Mouse (Mus musculus) spleen, postnatal 10 days (tissue): ENCODE measurements around the gene B3gnt7.
"Not testable (repeated sequence)": the region's sequence is repeated elsewhere in the genome, so short reads cannot be mapped to it uniquely, and the experiment has no call there.

Source experiments
- DNase-seq, 2 experiments: peaks; one replicate each; pipeline ENCODE4 v3.0.0; 2021 to 2022; ENCODE audit warnings: low spot score in 2 of 2

Gene B3gnt7

DNA sequence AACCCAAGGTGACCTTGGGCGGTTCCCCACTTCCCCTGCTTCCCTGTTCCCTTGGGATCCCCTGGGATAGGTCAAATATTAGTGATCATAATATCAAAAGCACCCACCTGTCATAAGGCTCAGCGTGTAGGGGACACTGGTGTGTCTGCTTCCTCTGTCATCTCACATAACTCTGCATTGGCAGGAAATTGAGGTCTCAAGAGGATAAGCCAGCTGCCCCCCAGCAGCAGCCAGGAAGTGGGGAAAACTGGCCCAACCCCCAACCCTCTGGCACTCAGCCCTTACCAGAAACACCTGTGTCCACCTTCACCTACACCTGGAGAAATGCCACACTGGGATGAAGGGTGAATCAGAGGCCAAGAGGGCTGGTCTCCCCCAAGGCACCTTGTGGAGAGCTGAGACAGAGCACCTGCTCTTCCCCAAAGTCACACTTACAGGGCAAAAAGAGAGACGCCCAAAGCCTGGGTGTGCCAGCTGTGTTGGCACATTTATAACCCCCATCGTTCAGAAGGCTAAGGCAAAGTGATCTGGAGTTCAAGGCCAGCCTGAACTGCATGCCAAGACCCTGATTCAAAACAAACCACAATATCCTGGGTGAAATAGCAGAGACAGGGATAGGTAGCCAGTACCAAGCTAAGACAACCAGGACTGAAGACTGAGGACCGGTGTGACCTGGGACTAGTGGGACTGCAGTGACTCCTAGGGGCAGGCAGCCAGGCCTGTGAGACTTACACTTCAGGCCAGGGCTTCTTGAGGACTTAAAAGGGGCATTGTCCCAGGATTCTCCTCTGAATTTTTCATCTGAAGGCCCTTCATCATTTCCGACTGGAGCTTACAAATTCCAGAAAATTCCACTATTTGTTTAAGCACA, 1.2 kb upstream of the B3gnt7 start:
- DNase-seq = peak; percentile 17 to 41

DNA sequence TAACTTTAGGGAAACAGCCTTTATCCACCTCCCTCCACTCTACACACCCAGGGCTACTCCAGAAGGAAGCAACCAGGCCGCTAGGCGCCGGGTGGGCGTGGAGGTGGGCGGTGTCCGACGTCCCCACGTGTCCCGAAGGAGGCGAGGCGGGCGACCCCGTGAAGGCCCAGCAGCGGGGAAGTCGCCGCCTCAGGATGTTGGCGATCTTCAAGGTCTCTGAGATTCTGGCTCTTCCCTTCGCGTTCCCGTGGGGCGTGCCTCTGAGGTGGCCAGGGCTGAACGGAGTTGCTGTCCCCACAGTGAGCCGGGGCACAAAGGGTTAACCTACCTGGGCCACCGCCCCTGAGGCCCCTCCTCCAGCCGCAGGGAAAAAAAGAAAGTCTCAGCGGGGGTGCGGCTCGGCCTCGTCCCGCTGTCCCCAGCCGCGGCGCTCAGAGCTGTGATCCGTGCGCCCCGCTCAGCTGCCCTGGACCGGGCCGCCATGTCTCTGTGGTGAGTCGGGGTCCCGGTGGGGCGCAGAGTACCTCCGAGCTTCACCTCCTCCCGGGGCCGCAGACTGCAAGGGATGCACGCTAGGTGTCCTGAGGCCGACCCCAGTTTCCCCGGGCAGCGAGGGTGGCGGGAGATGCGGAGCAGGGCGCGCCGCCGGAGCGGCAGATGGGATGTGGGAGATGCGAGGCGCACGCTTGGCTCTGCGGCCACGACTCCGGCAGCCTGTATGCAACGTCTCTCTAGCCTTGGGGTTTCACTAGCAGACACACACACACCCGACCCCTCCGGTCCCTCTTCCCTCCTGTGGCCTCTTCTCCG, 636 bp downstream of the B3gnt7 start:
- DNase-seq = peak; percentile 26 to 49

DNA sequence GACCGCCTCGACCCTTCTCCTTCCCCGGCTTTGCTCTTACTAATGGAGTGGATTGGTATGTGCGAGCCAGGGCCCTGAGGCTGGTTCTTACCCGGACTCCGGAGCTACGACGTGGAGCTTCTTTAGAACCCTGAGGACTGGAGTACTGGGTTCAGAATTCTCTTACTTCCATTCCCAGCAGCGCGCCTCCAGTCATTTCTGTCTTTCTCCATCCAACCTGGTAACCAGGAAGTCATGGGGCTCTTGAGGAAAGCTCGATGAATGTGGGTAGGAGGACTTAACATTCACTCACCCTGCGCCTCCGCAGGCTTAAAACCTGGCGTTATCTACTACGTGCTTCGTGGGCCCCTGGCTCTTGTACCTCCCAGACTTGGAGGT, 1.2 kb downstream of the B3gnt7 start:
- no peak for DNase-seq

DNA sequence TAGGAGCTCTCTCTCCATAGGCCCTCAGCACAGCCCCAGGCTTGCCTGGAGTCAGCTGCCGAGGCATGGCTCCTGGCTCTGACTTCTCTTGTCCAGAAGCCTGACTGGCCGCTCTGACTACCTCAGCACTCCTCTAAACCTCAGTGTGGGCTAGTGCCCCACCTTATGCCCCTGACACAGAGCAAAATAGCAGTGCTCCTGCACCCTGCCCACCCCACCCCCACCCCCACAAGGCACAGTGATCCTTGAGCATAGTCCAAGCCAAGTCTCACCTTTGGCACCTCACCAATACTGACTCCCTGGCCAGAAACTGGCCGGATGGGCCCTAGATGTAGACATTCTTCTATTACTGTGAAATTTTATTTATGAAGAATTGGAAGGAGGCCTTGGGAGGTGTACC, 4.1 kb downstream of the B3gnt7 start:
- DNase-seq = no peak

DNA sequence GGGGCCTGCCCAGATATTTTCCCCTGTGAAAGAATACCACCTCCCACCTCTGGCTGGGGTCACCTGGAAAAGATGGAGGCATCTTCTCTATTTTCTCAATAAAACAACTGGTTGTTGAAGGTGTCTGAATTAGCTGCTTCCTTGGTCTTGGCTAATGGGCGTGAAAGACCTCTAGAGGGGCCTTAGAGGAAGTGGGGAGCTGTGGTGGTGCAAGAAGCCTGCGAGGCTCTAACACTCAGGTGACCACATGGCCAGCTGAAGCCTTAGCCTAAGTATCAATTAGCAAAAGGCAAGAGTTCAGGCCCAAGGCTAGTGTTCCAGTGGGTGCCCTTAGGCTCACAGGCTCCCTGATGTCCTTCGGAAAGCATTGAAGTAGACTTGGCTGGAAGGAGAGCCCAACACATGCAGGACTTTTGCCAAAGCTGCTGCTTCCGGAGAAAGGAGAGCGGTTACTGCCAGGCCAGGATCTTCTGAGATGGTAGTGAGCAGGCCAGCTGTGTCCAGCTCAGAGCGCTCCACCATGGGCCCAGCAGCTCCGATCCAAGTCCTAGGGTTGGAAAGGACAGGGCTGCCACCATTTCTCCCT, 4.6 kb downstream of the B3gnt7 start:
- no peak for DNase-seq

DNA sequence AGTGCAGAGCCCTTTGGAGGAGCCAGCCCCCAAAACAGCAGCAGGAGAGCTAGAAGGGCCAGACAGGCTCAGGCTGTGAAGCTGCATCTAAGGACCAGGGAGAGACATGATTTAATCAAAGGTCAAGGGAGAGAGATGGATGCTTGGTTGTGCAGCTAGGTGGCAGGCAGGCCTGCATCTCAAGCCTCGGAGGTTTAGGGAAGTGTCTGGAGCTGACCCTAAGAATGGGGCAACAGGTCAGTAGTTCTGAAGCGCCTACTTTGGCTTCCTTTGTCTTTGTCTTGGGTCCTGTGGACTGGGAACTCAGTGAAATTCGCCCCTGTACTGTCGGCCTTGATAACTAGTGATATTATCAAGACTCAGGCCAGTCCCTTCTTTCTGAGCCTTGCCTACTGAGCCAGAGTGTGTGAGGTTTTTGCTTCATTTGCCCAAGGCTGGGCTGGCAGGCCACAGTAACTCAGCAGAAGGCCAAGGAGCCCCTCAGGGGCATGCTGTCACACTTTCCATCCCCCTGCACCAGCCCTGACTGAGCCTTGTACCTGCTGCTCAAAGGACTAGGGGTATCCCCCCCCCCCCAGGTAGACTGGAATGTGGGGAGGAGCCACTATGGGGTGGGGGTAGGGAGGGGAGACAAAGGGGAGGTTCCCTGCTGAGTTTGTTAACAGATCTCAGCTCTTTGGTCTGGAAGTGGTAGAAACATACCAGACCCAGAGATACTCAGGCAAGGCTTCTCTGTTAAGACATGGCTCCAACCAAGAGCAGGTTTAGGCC, 5.4 kb downstream of the B3gnt7 start:
- no peak for DNase-seq

DNA sequence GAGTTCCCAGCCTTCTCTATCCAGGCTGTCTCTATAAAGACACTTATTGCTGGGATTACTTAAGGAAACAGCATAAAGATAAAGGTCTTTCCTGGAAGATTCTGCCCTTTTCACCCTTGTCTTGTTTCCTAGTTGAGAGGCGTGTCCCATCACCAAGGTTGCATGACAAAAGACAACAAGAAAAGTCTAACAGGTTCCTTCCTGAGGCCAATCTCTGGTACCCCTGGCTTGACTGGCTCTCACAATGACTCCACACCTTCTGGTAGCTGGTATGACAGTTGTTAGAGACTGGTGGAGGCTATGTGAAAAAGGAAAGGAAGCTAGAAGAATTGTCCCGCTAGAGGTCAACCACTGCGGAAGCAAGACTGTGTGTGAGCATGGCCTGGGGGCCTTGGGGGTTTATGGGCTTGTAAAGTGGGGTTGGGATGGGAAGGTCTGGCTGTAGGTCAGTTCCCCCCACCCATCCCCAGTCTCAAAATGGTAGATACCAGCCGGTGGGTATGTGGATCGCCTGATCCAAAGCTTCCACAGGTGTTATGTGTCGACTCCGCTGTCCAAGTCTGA, 6.7 kb downstream of the B3gnt7 start:
- DNase-seq = no peak

DNA sequence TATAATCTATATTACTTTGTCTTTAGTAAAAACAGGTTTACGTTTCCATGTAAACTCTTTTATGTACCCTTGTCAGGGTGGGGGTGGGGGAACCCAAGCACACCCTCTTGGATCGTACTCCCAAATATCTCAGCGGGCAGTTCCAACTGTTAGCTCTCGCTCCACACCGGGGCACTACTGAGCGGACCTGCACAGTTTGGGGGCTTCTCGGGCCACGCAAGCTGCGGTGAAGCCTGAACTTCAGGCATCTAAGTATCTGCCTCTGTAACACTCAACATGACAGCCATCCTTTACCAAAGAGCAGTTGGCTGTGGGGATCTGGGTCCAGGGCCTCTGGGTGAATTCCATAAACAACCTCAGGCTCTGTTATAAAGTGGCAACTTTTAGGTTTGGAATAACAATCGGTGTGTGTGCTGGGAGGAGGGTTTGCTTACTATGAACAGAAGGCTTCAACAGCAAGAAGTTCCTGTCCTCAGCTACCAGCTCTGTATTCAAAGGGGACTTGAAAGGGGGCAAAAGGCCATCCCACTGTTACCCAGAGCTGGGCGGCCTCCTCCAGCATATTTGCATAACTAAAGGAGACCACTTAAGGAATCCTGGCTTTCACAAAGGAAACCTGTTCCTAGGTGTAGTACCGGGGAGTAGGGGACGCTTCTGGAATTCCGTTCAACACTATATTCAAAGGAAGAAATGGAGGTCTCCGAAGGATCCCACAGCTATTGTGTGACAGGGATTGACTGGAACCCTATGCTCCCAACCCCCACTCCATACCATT, 8.1 kb downstream of the B3gnt7 start:
- DNase-seq = no peak

DNA sequence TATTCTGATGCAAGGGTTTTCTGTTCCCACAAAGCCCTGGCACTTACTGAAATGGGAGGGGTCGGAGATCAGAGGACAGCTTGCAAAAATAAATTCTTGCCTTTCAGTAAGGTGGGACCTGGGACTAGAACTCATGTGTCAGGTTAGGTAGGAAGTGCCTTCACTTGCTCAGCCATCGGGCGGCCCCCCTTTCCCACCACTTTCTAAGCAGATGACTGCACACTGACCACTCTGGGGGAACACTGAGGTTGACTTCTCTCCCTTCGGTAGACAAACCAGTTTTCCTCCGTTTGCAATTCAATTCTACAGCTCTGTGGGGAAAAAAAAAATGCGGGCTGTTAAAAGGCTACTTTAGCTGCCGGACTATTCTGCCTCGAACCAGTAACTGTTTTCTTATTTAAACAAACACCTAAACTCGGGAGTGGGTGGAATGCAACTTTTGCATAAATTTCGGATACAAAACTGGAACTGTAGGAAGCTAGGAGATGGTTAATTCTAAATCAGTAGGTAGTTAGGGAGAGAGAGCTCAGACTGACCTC, 8.9 kb downstream of the B3gnt7 start:
- DNase-seq = no peak

DNA sequence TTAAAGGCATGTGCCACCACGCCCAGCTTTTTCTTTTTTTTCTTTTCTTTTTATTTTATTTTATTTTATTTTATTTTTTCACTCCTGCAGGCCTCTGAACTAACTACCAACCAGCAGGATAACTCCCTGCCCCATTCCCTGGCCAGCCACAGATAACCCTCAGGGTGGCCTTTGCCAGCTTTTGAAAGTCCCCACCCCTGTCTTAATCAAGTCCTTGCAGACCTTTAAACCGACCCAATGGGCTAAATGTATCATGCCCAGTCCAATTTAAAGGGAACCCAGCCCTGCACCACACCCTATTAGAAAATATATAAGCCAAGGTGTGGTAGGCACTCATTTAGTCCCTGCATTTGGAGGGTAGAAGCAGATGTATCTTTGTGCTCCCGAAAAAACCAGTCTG, 9.6 kb downstream of the B3gnt7 start:
- no peak for DNase-seq

DNA sequence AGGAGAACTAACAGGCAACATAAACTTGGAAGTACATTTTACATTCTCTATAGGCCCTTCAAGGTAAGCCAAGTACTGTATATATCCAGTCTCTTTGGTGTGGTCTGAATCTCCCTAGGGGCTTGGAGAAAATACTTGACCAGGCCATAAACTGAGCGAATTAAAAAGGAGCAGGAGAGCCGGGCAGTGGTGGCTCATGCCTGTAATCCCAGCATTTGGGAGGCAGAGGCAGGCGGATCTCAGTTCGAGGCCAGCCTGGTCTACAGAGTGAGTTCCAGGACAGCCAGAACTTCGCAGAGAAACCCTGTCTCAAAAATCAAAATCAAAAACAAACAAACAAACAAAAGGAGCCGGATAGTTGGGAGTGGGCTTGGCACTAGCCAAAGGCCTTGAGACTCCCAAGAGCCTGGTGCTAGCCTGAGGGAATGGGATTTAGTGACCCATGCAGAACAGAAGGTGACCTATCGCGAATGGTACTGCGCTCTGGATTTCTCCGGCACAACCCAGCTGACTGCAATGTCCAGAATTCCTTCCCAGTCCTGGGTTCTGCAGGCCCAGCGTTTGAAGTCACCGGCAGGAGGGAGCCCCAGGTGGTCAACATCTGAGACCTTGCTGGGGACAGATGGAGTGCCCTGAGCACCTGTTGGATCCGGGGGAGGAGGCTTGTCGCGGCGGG, 10.6 kb downstream of the B3gnt7 start:
- DNase-seq = no peak

DNA sequence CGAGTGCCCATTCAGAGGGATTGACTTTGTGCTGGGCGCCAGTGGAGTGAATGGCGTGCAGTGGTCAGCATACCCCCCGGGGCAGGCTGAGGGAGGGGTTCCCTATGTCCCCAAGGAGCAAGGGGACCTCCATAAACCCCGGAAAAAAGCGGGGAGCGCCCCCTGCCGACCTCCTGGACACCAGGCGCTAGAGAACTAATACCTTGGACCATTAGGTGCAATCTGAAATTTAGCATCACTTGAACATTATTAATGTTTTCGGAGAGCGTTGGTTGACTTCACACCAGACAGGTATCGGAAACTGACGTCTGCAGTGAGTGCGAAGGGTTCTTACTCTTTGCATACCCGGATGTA, 11.1 kb downstream of the B3gnt7 start:
- DNase-seq = peak in 1 of 2 experiments; percentile 65

DNA sequence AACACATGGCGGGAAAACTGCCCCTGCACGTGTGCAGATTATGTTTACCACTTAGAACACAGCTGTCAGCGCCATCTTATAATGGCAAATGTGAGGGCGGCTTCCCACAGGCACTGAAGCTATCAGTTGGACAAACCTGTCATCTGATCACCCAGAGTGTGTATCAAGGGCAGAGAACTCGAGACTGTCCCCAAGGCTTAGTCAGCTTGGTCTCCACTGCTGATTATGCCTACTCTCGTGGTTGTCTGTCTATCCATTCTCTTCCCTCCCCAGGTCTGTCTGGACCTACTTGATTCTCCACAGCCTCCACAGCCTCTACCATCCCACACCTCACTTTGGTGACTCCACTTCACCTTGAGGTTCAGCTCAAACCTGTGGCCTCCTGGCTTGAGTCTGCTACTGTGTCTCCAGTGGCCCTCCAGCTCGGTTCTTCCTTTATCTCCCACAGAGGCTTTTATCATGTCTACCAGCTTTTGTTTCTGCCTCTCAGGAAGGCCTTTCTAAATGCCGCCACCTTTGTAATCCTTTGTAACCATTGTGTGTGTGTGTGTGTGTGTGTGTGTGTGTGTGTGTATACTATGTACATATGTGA, 18.3 kb downstream of the B3gnt7 start:
- no peak for DNase-seq

DNA sequence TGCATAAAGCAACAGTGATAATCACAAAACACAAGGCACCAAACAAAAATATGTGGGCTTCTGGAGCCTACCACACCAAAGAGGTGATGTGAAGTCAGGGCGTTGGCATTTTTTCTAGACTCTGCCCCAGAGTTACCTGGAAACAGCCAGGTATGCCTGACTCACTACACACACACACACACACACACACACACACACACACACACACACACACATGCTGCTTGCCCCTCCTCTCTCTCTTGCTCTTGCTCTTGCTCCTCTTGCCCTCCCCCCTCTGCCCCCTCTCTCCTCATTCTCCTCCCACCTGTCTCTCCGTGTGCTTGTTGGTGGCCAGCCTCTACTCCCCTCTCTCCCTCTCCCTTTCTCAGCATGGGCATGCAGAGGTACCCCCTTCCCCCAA, 33.7 kb downstream of the B3gnt7 start:
- no peak for DNase-seq

DNA sequence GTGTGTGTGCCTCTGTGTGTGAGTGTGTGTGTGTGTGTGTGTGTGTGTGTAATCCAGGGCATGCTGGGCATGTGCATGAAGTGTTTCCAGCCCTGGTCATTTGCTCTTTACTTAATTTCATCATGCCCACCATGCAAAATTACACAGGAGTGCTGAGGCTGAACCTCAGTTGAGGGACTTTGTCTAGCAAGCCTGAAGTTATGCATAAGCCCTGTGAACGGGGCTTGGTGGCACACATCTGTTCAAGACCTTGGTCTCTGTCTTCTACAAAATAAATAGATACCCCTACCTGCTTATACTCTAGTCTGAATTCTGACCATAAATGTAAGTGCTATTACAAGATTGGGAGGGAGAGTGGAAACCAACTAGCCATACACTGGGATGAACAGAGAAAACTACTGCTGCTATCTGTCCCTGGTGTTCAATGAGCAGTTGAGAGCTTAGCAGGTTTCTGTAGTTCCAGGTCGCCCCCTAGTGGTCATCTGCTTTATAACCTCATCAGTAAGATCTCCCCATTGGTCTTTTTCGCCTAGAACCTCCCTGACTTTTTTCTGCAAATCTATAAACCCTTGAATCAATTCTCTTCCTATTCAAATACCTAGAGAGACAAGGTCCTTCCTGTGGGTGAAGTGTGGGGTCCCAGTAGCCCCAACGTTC, 36.7 kb downstream of the B3gnt7 start:
- DNase-seq = peak; percentile 70 to 87

DNA sequence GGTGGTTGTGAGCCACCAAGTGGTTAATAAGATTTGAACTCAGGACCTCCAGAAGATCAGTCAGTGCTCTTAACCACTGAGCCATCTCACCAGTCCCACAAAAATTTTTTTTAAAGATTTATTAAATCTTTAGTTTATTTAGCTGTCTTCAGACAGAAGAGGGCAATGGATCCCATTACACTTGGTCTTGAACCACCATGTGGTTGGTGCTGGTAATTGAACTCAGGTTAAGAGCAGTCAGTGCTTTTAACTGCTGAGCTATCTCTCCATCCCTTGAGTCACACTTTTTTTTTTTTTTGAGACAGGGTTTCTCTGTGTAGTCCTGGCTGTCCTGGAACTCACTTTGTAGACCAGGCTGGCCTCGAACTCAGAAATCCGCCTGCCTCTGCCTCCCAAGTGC, 38.5 kb downstream of the B3gnt7 start:
- DNase-seq = not testable (repeated sequence)

DNA sequence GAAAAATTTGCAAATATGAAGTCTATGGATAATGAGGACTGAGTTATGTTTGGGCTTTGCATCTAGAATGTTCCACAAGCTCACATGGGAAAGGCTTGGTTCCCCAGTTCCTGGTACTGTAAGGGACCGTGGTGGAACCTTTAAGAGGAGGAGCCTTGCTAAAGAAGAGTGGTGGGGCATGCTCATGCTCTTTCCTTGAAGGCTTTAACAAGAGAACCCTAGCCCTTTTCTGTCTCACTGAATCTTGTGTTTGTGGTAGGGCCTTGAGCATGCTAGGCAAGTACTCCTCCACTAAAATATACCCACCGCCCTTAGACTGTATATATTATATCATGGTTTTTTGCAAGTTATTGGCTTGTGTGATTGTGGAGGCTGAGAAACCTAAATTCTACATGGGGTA, 39.7 kb downstream of the B3gnt7 start:
- DNase-seq = no peak

DNA sequence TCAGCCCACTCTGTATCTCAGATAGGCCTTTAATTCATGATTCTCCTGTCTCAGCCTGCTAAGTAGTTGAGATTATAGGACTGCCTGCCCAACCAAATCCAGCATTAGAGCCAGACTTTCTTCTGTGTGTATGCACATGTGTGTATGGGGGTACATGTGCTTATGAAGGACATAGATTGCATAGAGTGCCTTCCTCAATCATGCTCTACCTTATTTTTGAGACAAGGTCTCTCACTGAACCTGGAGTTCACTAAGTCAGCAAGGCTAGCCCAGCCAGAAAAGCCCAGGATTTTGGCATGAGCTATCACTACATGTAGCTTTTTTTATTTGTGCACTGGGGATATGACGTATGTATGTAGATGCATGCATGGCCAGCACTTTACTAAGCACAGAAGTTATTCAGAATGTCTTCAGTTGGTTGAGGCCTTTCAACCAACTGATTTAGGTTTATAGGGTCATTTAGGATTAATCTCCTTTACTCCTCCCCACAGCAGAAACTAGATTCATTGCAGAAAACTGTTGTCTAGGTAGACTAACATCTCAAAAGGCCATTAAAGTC, 40.5 kb downstream of the B3gnt7 start:
- DNase-seq = no peak
